Mouse (Mus musculus): ENCODE measurements around the gene Gm20498. TPM values are rescaled to one million over a fixed set of nuclear protein-coding genes. Genes with fewer than 3 reads are reported as not detected.
"Not testable (repeated sequence)": the region's sequence is repeated elsewhere in the genome, so short reads cannot be mapped to it uniquely, and the experiment has no call there.

Gene Gm20498
- polyA plus RNA-seq, 1 experiment from 2014 or later = 4.3 TPM

GRCm38 (mm10) chr12:81438985-81439384, 93.7 kb downstream of the Gm20498 start:
- H3K79me2 ChIP-seq (ENCODE audit: inconsistent target); H3K4me3 ChIP-seq (ENCODE audit: inconsistent target); H3K36me3 ChIP-seq (ENCODE audit: inconsistent target); H3K27ac ChIP-seq: not testable (repeated sequence)
- 94% methylated on average over 9 of the region's 9 CpGs for WGBS (ENCODE audit: missing documents)

- H3K4me3 ChIP-seq (ENCODE audit: inconsistent target); H3K27ac ChIP-seq; H3K36me3 ChIP-seq (ENCODE audit: inconsistent target); H3K79me2 ChIP-seq (ENCODE audit: inconsistent target): not testable (repeated sequence)
- 94% methylated on average over 2 of the region's 2 CpGs for WGBS (ENCODE audit: missing documents)
Observed at GRCm38 (mm10) chr12:81434778-81435177, 97.9 kb downstream of the Gm20498 start.

- Histone ChIP-seq H3K79me2 (ENCODE audit: inconsistent target) (no peaks in the 10 kb centered on the region), H3K27ac (no peak within 1 kb of the TSS), H3K36me3 (ENCODE audit: inconsistent target) (no peaks in the 10 kb centered on the region), H3K4me3 (ENCODE audit: inconsistent target) (no peak within 1 kb of the TSS)
- WGBS (ENCODE audit: missing documents) = 100% methylated on average over 1 of the region's 1 CpGs
Observed at GRCm38 (mm10) chr12:81421846-81422245, 110.9 kb downstream of the Gm20498 start, which contains the start of gene Adam4. TSS of gene Adam4 (minus strand) at chr12:81421946.

- Histone ChIP-seq H3K79me2 (ENCODE audit: inconsistent target) (no peaks in the 10 kb centered on the region), H3K27ac (no peak overlapping the region), H3K36me3 (ENCODE audit: inconsistent target) (no peaks in the 10 kb centered on the region), H3K4me3 (ENCODE audit: inconsistent target) (no peak overlapping the region)
- 35% methylated on average over 2 of the region's 3 CpGs for WGBS (ENCODE audit: missing documents)
Observed at GRCm38 (mm10) chr12:81413211-81413610, 119.5 kb downstream of the Gm20498 start.

- no peaks in the 10 kb centered on the region for H3K79me2 ChIP-seq (ENCODE audit: inconsistent target)
Observed at GRCm38 (mm10) chr12:81408966-81409365, 123.7 kb downstream of the Gm20498 start.

GRCm38 (mm10) chr12:81402187-81402586, 130.5 kb downstream of the Gm20498 start:
- WGBS (ENCODE audit: missing documents) = 36% methylated on average over 1 of the region's 1 CpGs
- Histone ChIP-seq H3K27ac (no peak overlapping the region), H3K4me3 (ENCODE audit: inconsistent target) (no peak overlapping the region), H3K36me3 (ENCODE audit: inconsistent target) (no peaks in the 10 kb centered on the region), H3K79me2 (ENCODE audit: inconsistent target) (no peaks in the 10 kb centered on the region)

More at GRCm38 (mm10) chr12:81408966-81409365, 123.7 kb downstream of the Gm20498 start:
- WGBS (ENCODE audit: missing documents) = 94% methylated on average over 3 of the region's 3 CpGs
- H3K4me3 ChIP-seq (ENCODE audit: inconsistent target) = no peak overlapping the region
- no peak overlapping the region for H3K27ac ChIP-seq
- H3K36me3 ChIP-seq (ENCODE audit: inconsistent target) = no peaks in the 10 kb centered on the region

GRCm38 (mm10) chr12:81379364-81379763, 153.3 kb downstream of the Gm20498 start, which contains the start of gene Gm4787:
TSS of gene Gm4787 (minus strand) at chr12:81379464.
- WGBS (ENCODE audit: missing documents) = 100% methylated on average over 1 of the region's 1 CpGs
- not testable (repeated sequence) for H3K36me3 ChIP-seq (ENCODE audit: inconsistent target); H3K4me3 ChIP-seq (ENCODE audit: inconsistent target)

GRCm38 (mm10) chr12:81333841-81334240, 198.9 kb downstream of the Gm20498 start:
- no peak overlapping the region for H3K27ac ChIP-seq
- H3K36me3 ChIP-seq (ENCODE audit: inconsistent target) = no peaks in the 10 kb centered on the region
- WGBS (ENCODE audit: missing documents) = 80% methylated on average over 5 of the region's 5 CpGs
- H3K79me2 ChIP-seq (ENCODE audit: inconsistent target) = no peaks in the 10 kb centered on the region
- no peak overlapping the region for H3K4me3 ChIP-seq (ENCODE audit: inconsistent target)

More at GRCm38 (mm10) chr12:81379364-81379763, 153.3 kb downstream of the Gm20498 start, which contains the start of gene Gm4787:
- H3K27ac ChIP-seq; H3K79me2 ChIP-seq (ENCODE audit: inconsistent target): not testable (repeated sequence)

- Histone ChIP-seq H3K36me3 (ENCODE audit: inconsistent target) (no peaks in the 10 kb centered on the region), H3K79me2 (ENCODE audit: inconsistent target) (no peaks in the 10 kb centered on the region), H3K27ac (no peak within 1 kb of the TSS), H3K4me3 (ENCODE audit: inconsistent target) (no peak within 1 kb of the TSS)
- WGBS (ENCODE audit: missing documents) = 2% methylated on average over 43 of the region's 47 CpGs
Observed at GRCm38 (mm10) chr12:81332875-81333421, 199.8 kb downstream of the Gm20498 start, which contains the start of gene Slc8a3. TSS of gene Slc8a3 (minus strand) at chr12:81333180.

- no peak overlapping the region for H3K27ac ChIP-seq
- no peak overlapping the region for H3K4me3 ChIP-seq (ENCODE audit: inconsistent target)
- no peaks in the 10 kb centered on the region for H3K79me2 ChIP-seq (ENCODE audit: inconsistent target)
- no peaks in the 10 kb centered on the region for H3K36me3 ChIP-seq (ENCODE audit: inconsistent target)
- 4% methylated on average over 50 of the region's 54 CpGs for WGBS (ENCODE audit: missing documents)
Observed at GRCm38 (mm10) chr12:81331937-81332874, 200.5 kb downstream of the Gm20498 start.

GRCm38 (mm10) chr12:81331046-81331638, 201.6 kb downstream of the Gm20498 start:
- Histone ChIP-seq H3K36me3 (ENCODE audit: inconsistent target) (no peaks in the 10 kb centered on the region), H3K79me2 (ENCODE audit: inconsistent target) (no peaks in the 10 kb centered on the region), H3K27ac (no peak overlapping the region), H3K4me3 (ENCODE audit: inconsistent target) (no peak overlapping the region)
- whole genome bisulfite sequencing (ENCODE audit: missing documents) = 61% methylated on average over 5 of the region's 5 CpGs

GRCm38 (mm10) chr12:81324991-81325390, 207.7 kb downstream of the Gm20498 start:
- WGBS (ENCODE audit: missing documents) = 78% methylated on average over 3 of the region's 3 CpGs
- H3K4me3 ChIP-seq (ENCODE audit: inconsistent target) = no peak overlapping the region
- no peaks in the 10 kb centered on the region for H3K36me3 ChIP-seq (ENCODE audit: inconsistent target)
- H3K79me2 ChIP-seq (ENCODE audit: inconsistent target) = no peaks in the 10 kb centered on the region
- no peak overlapping the region for H3K27ac ChIP-seq

- Histone ChIP-seq H3K79me2 (ENCODE audit: inconsistent target) (no peaks in the 10 kb centered on the region), H3K4me3 (ENCODE audit: inconsistent target) (no peak overlapping the region), H3K36me3 (ENCODE audit: inconsistent target) (no peaks in the 10 kb centered on the region), H3K27ac (no peak overlapping the region)
- WGBS (ENCODE audit: missing documents) = 93% methylated on average over 3 of the region's 3 CpGs
Observed at GRCm38 (mm10) chr12:81324116-81324515, 208.6 kb downstream of the Gm20498 start.

GRCm38 (mm10) chr12:81321021-81321420, 211.7 kb downstream of the Gm20498 start:
- H3K4me3 ChIP-seq (ENCODE audit: inconsistent target) = no peak overlapping the region
- H3K79me2 ChIP-seq (ENCODE audit: inconsistent target) = no peaks in the 10 kb centered on the region
- H3K27ac ChIP-seq = no peak overlapping the region
- WGBS (ENCODE audit: missing documents) = 100% methylated on average over 1 of the region's 1 CpGs
- H3K36me3 ChIP-seq (ENCODE audit: inconsistent target) = no peaks in the 10 kb centered on the region

- H3K36me3 ChIP-seq (ENCODE audit: inconsistent target) = no peaks in the 10 kb centered on the region
- H3K79me2 ChIP-seq (ENCODE audit: inconsistent target) = no peaks in the 10 kb centered on the region
- 69% methylated on average over 2 of the region's 2 CpGs for WGBS (ENCODE audit: missing documents)
- H3K4me3 ChIP-seq (ENCODE audit: inconsistent target) = no peak overlapping the region
- H3K27ac ChIP-seq = no peak overlapping the region
Observed at GRCm38 (mm10) chr12:81317811-81318210, 214.9 kb downstream of the Gm20498 start.

Data from macrophage (primary cell).